13 mouse cellular contexts compared by ENCODE assay signal in the genomic region with DNA sequence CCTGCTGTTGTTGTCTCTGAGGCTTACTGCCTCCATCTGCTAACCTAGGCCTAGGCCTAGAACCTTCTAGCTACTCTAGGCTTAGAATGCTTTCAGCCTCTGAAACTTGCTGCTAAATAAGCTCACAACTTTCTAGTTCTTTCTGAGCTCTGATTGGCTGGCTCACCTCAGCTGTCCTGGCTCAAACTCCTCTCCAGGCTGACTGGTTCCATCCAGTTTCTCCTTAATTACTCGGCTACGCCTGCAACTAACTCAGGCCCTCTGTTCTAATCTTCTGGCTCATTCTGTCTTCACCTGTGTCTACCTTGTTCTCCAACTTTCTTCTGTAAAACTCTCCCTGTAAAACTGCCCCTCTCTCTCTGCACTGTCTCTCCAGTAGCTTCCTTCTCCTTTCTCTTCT. TPM values are rescaled to one million over a fixed set of nuclear protein-coding genes. Genes with fewer than 3 reads are reported as not detected.
DNase-seq lines count a peak whose midpoint lies in the region.
"Had no signal": no experiment of that assay in that cellular context is flagged by ENCODE, and none has a peak within 500 bp of the region (broad histone marks: within the 10 kb centered on the region; RNA-seq: fewer than 3 reads in every experiment).

No protein-coding gene starts in this region.

- peak; percentile 15 for DNase-seq in lung, postnatal 36 days
- DNase-seq in lung, adult 18-20 months = no peak
- DNase-seq in kidney, adult 8-10 months = peak; percentile 59 to 71
- DNase-seq in kidney, postnatal 25 days = peak; percentile 70 to 79
- no peak for DNase-seq in layer of hippocampus, postnatal 25 days (ENCODE audit: extremely low spot score in 1 of 2, low spot score in 1 of 2)
- DNase-seq in spleen, postnatal 10 days (ENCODE audit: low spot score in 2 of 2) = no peak
- DNase-seq in spleen, postnatal 36 days (ENCODE audit: low spot score in 2 of 2) = no peak
- DNase-seq: adrenal gland, postnatal 10 days; B cell, adult 2 months; cerebellum, adult 11 months; cerebellum, postnatal 10 days; lung, postnatal 4 days; thymus, postnatal 25 days had no signal

RNA-seq across cellular contexts. Expression of a gene that starts 2.9 kb away (rescaled TPM):
- 10 to 100 TPM; 18.1 to 21.4 TPM for total RNA-seq in layer of hippocampus, postnatal 25 days (2021)

RNA-seq across cellular contexts. Expression of a gene that starts 28.4 kb away (rescaled TPM):
- total RNA-seq in layer of hippocampus, postnatal 25 days (2021) = 10 to 100 TPM; 12.9 to 13.9 TPM

Comparison
In these comparisons a context has a peak if more than half of its experiments do, and no peak if none do; other contexts are left out.
1. DNase-seq: peak in lung, postnatal 36 days (single experiment), kidney, adult 8-10 months (2 of 2) and kidney, postnatal 25 days (2 of 2); none in lung, adult 18-20 months (0 of 2), layer of hippocampus, postnatal 25 days (0 of 2), spleen, postnatal 10 days (0 of 2) and spleen, postnatal 36 days (0 of 2).